Mouse (Mus musculus) C2C12 (cell line): Measurements from ENCODE around the gene Nap1l4. TPM values are rescaled to one million over a fixed set of nuclear protein-coding genes. Genes with fewer than 3 reads are reported as not detected.

Experiments used
- H3K27me3 ChIP-seq: one replicate; pipeline ENCODE4 v1.6.1; 2011; ENCODE audit not compliant: control insufficient read depth, insufficient read depth, insufficient read length
- H3K36me3 ChIP-seq: one replicate; pipeline ENCODE4 v1.6.1; 2011; ENCODE audit not compliant: control insufficient read depth, insufficient read depth
- H3K4me3 ChIP-seq: one replicate; pipeline ENCODE4 v1.5.1; 2011; ENCODE audit warnings: mild to moderate bottlenecking, control low read depth; ENCODE audit not compliant: poor library complexity, insufficient read depth, severe bottlenecking
- H3K79me2 ChIP-seq: one replicate; pipeline ENCODE4 v1.6.1; 2011; ENCODE audit not compliant: control insufficient read depth, insufficient read depth
- H3K79me3 ChIP-seq: one replicate; pipeline ENCODE4 v1.6.1; 2011; ENCODE audit warnings: low read depth, control low read depth
- H3ac ChIP-seq: one replicate; pipeline ENCODE3; 2011; ENCODE audit warnings: low read depth; ENCODE audit not compliant: control insufficient read depth, insufficient read length
- CEBPB ChIP-seq: IDR thresholded peaks from one replicate; pipeline ENCODE4 v1.6.1; 2011; ENCODE audit warnings: low read depth, mild to moderate bottlenecking, control low read depth, moderate library complexity
- CTCF ChIP-seq: IDR thresholded peaks from one replicate; pipeline ENCODE4 v1.5.1; 2011; ENCODE audit not compliant: control insufficient read depth, insufficient read depth, insufficient read length
- FOSL1 ChIP-seq: IDR thresholded peaks from one replicate; pipeline ENCODE4 v1.8.0; 2011; ENCODE audit warnings: mild to moderate bottlenecking, low read length; ENCODE audit not compliant: poor library complexity, insufficient read depth, severe bottlenecking
- MAX ChIP-seq: IDR thresholded peaks from one replicate; pipeline ENCODE4 v1.6.1; 2011; ENCODE audit warnings: mild to moderate bottlenecking, control low read depth
- MYOD1 ChIP-seq: IDR thresholded peaks from one replicate; pipeline ENCODE4 v1.6.1; 2011; ENCODE audit warnings: low read depth; ENCODE audit not compliant: control insufficient read depth, insufficient read length
- MYOG ChIP-seq: IDR thresholded peaks from one replicate; pipeline ENCODE4 v1.6.1; 2011; ENCODE audit not compliant: control insufficient read depth, insufficient read length; ENCODE audit errors: extremely low read depth
- USF1 ChIP-seq: IDR thresholded peaks from one replicate; pipeline ENCODE4 v1.6.1; 2011; ENCODE audit warnings: low read depth, mild to moderate bottlenecking, control low read depth, moderate library complexity
- long read RNA-seq, 2 experiments: library from polyadenylated mRNA; unstranded; transcript quantifications; one replicate each; pipeline ENCODE4 v2.0.0; 2019 to 2020
- polyA plus RNA-seq: library from polyadenylated mRNA; unstranded; fragments of >200 nt; fragmentation: generic; extraction: Trizol; gene quantifications from one replicate; pipeline ENCODE4 v1.2.1, GENCODE M21; 2012; ENCODE audit warnings: missing spikeins

The Nap1l4 gene
- polyA plus RNA-seq: 112 TPM
- long read RNA-seq, experiment 1, transcript Nap1l4-206 (15 exons, 2,259 nt): major isoform, 64 of 132 reads
- long read RNA-seq, experiment 1, transcript Nap1l4-201 (16 exons, 2,285 nt): minor isoform, 14 of 132 reads
- long read RNA-seq, experiment 1, partial matches to known transcripts: 13 of 132 reads
- long read RNA-seq, experiment 1, other reads (novel, unspliced or antisense): 38 of 132 reads
- long read RNA-seq, experiment 2, transcript Nap1l4-206 (15 exons, 2,259 nt): major isoform, 781 of 1,296 reads
- long read RNA-seq, experiment 2, transcript Nap1l4-201 (16 exons, 2,285 nt): minor isoform, 267 of 1,296 reads
- long read RNA-seq, experiment 2, partial matches to known transcripts: 51 of 1,296 reads
- long read RNA-seq, experiment 2, other reads (novel, unspliced or antisense): 193 of 1,296 reads

- TF ChIP-seq USF1 (no peak), FOSL1 (no peak), MAX (peak; percentile 37)
- peaks cover 46% of the 10 kb centered on the region for H3K79me3 ChIP-seq
- peak within 1 kb of the TSS; percentile 92 for H3K4me3 ChIP-seq
- H3ac ChIP-seq: peak within 1 kb of the TSS; percentile 86
- no peaks in the 10 kb centered on the region for H3K27me3 ChIP-seq
- peaks cover 10% of the 10 kb centered on the region for H3K36me3 ChIP-seq
- H3K79me2 ChIP-seq: peaks cover 46% of the 10 kb centered on the region
Observed at GRCm38 (mm10) chr7:143548976-143549457, at the start of gene Nap1l4. TSS of gene Nap1l4 (minus strand) at chr7:143549106.

GRCm38 (mm10) chr7:143594865-143595264 lies 46.0 kb upstream of the Nap1l4 start:
- Histone ChIP-seq H3K4me3 (no peak overlapping the region), H3K79me3 (peaks cover 63% of the 10 kb centered on the region), H3ac (no peak overlapping the region), H3K79me2 (peaks cover 100% of the 10 kb centered on the region), H3K36me3 (peaks cover 47% of the 10 kb centered on the region), H3K27me3 (no peaks in the 10 kb centered on the region)
- TF ChIP-seq MAX (no peak), FOSL1 (no peak), CTCF (no peak), CEBPB (no peak), MYOD1 (no peak), MYOG (no peak), USF1 (no peak)

GRCm38 (mm10) chr7:143592255-143592654 lies 43.3 kb upstream of the Nap1l4 start:
- Histone ChIP-seq H3K36me3 (peaks cover 61% of the 10 kb centered on the region), H3ac (no peak overlapping the region), H3K27me3 (no peaks in the 10 kb centered on the region), H3K79me2 (peaks cover 73% of the 10 kb centered on the region), H3K4me3 (no peak overlapping the region), H3K79me3 (peaks cover 40% of the 10 kb centered on the region)
- TF ChIP-seq MYOG (no peak), MAX (no peak), FOSL1 (no peak), CEBPB (no peak), MYOD1 (no peak), USF1 (no peak), CTCF (no peak)

- H3K27me3 ChIP-seq: no peaks in the 10 kb centered on the region
- peaks cover 31% of the 10 kb centered on the region for H3K79me2 ChIP-seq
- no peak overlapping the region for H3K4me3 ChIP-seq
- H3ac ChIP-seq: no peak overlapping the region
- peaks cover 19% of the 10 kb centered on the region for H3K79me3 ChIP-seq
- H3K36me3 ChIP-seq: peaks cover 85% of the 10 kb centered on the region
- TF ChIP-seq CEBPB (no peak), MYOD1 (no peak), CTCF (no peak), MAX (no peak), MYOG (no peak), FOSL1 (no peak), USF1 (no peak)
Observed at GRCm38 (mm10) chr7:143588006-143588405, 39.1 kb upstream of the Nap1l4 start.

GRCm38 (mm10) chr7:143587586-143587985 lies 38.7 kb upstream of the Nap1l4 start:
- Histone ChIP-seq H3K4me3 (no peak overlapping the region), H3K79me2 (peaks cover 27% of the 10 kb centered on the region), H3ac (no peak overlapping the region), H3K79me3 (peaks cover 16% of the 10 kb centered on the region), H3K27me3 (no peaks in the 10 kb centered on the region), H3K36me3 (peaks cover 85% of the 10 kb centered on the region)
- no peak for TF ChIP-seq MAX
- TF ChIP-seq MYOG: no peak
- no peak for TF ChIP-seq CEBPB
- no peak for TF ChIP-seq MYOD1
- TF ChIP-seq CTCF: no peak
- TF ChIP-seq FOSL1: no peak
- TF ChIP-seq USF1: no peak
